Mouse (Mus musculus): ENCODE results near the gene Krt79.

GRCm38 (mm10) chr15:101988714-101989113 is 48.6 kb upstream of the Krt79 start:
- TF ChIP-seq POLR2A (IDR thresholded peaks at IDR 0.05; ENCODE audit: low read depth, low read length) (no peak), CTCF (IDR thresholded peaks at IDR 0.05; ENCODE audit: borderline replicate concordance, insufficient read depth, low read length) (no peak)

All from embryonic fibroblast, embryonic 13.5 days (primary cell).